Mouse (Mus musculus) heart, adult 2 months (tissue): ENCODE data around the gene Tfeb. TPM values are rescaled to one million over a fixed set of nuclear protein-coding genes. Genes with fewer than 3 reads are reported as not detected.

Source experiments
- DNase-seq, 2 experiments: peaks; one replicate each; pipeline ENCODE4 v3.0.0; 2021
- H3K27ac ChIP-seq: fragments of 200-600 bp; 2 replicates; pipeline ENCODE4 v1.8.1; 2022
- H3K27me3 ChIP-seq: fragments of 200-500 bp; 2 replicates; pipeline ENCODE4 v1.6.1; 2012; ENCODE audit warnings: mild to moderate bottlenecking, low read length, inconsistent platforms, mixed read lengths; ENCODE audit not compliant: control insufficient read depth, insufficient read depth
- H3K36me3 ChIP-seq: fragments of 200-500 bp; 2 replicates; pipeline ENCODE4 v1.6.1; 2012; ENCODE audit warnings: low read length, inconsistent platforms; ENCODE audit not compliant: control insufficient read depth, insufficient read depth
- H3K4me1 ChIP-seq: fragments of 200-500 bp; 2 replicates; pipeline ENCODE4 v1.6.1; 2011; ENCODE audit warnings: low read length; ENCODE audit not compliant: control insufficient read depth, insufficient read depth
- H3K4me3 ChIP-seq: fragments of 200-600 bp; 2 replicates; pipeline ENCODE4 v1.8.1; 2022
- H3K79me2 ChIP-seq: fragments of 200-500 bp; replicated peaks from 2 replicates; pipeline ENCODE4 v1.6.1; 2012; ENCODE audit warnings: mild to moderate bottlenecking, inconsistent platforms, low read length, moderate library complexity, mixed read lengths; ENCODE audit not compliant: control insufficient read depth, insufficient read depth
- H3K9ac ChIP-seq: fragments of 200-500 bp; 2 replicates; pipeline ENCODE4 v1.6.1; 2012; ENCODE audit warnings: low read depth, mild to moderate bottlenecking, control low read depth, inconsistent platforms, low read length, mixed read lengths
- CTCF ChIP-seq: fragments of 200-600 bp; IDR thresholded peaks from 2 replicates; pipeline ENCODE4 v1.8.1; 2022; ENCODE audit warnings: antibody characterized with exemption, mild to moderate bottlenecking, moderate library complexity
- EP300 ChIP-seq: fragments of 200-500 bp; IDR thresholded peaks from 2 replicates; pipeline ENCODE4 v1.6.1; 2011; ENCODE audit warnings: low read depth, low read length, control low read depth; ENCODE audit not compliant: insufficient read depth
- POLR2A ChIP-seq: fragments of 200-500 bp; IDR thresholded peaks from 2 replicates; pipeline ENCODE4 v1.6.1; 2011; ENCODE audit warnings: mild to moderate bottlenecking, low read depth, low read length, control low read depth; ENCODE audit not compliant: insufficient read depth
- WGBS: fragments of 180-500 bp; shearing (Covaris S2); methylation state at CpG from one replicate; pipeline ENCODE4 v1.1.7; 2018; 5-methylcytosine and 5-hydroxymethylcytosine counted together
- intact Hi-C: fragments of 180-260 bp; cut with DNase I; formaldehyde crosslinking; loops from one replicate; pipeline ENCODE4 v1.15.1; 2025
- polyA plus RNA-seq: library from polyadenylated mRNA; depleted of rRNA; stranded (reverse); fragments of >200 nt; gene quantifications from 2 replicates; pipeline ENCODE4 v1.2.3, GENCODE M21; 2012
- total RNA-seq, 2 experiments: library from RNA; stranded (reverse); gene quantifications; 2 replicates each; pipeline ENCODE4 v1.2.3; 2021

Gene Tfeb
- total and polyA plus RNA-seq, 3 experiments = 33.5 to 42.7 (median 36.8) TPM

- peaks cover 10% of the 10 kb centered on the region for H3K4me1 ChIP-seq
- intact Hi-C loops = no loop called here
- no peak overlapping the region for H3K4me3 ChIP-seq
- H3K79me2 ChIP-seq = peaks cover 2% of the 10 kb centered on the region
- no peak for DNase-seq
- H3K27me3 ChIP-seq = no peaks in the 10 kb centered on the region
- no peak overlapping the region for H3K9ac ChIP-seq
- H3K36me3 ChIP-seq = no peaks in the 10 kb centered on the region
- no peak overlapping the region for H3K27ac ChIP-seq
- 18% methylated on average over 16 of the region's 16 CpGs for WGBS
- TF ChIP-seq POLR2A = no peak
- TF ChIP-seq CTCF = peak; percentile 61
Observed at GRCm38 (mm10) chr17:47742991-47743734, 6.3 kb downstream of the Tfeb start.

GRCm38 (mm10) chr17:47744086-47744485 lies 7.3 kb downstream of the Tfeb start:
- TF ChIP-seq POLR2A (no peak), EP300 (no peak), CTCF (no peak)
- H3K4me1 ChIP-seq = peaks cover 10% of the 10 kb centered on the region
- WGBS = 94% methylated on average over 14 of the region's 14 CpGs
- intact Hi-C loops = no loop called here
- H3K27ac ChIP-seq = no peak overlapping the region
- no peak overlapping the region for H3K9ac ChIP-seq
- no peak overlapping the region for H3K4me3 ChIP-seq
- no peaks in the 10 kb centered on the region for H3K27me3 ChIP-seq
- no peak for DNase-seq
- no peaks in the 10 kb centered on the region for H3K36me3 ChIP-seq
- H3K79me2 ChIP-seq = peaks cover 2% of the 10 kb centered on the region

GRCm38 (mm10) chr17:47744746-47745368 lies 8.0 kb downstream of the Tfeb start:
- Histone ChIP-seq H3K27ac (no peak overlapping the region), H3K4me1 (peaks cover 12% of the 10 kb centered on the region), H3K9ac (no peak overlapping the region), H3K36me3 (no peaks in the 10 kb centered on the region), H3K4me3 (no peak overlapping the region), H3K27me3 (no peaks in the 10 kb centered on the region), H3K79me2 (peaks cover 2% of the 10 kb centered on the region)
- DNase-seq = no peak
- WGBS = 88% methylated on average over 10 of the region's 10 CpGs
- TF ChIP-seq POLR2A = no peak
- no peak for TF ChIP-seq EP300
- peak; percentile 64 for TF ChIP-seq CTCF
- intact Hi-C loops = no loop called here

- intact Hi-C loops = no loop called here
- DNase-seq = peak; percentile 65 to 72
- Histone ChIP-seq H3K4me3 (no peak overlapping the region), H3K4me1 (peaks cover 11% of the 10 kb centered on the region), H3K9ac (peak overlapping the region; percentile 5; the same call in 1 of the 2 replicates), H3K79me2 (peaks cover 1% of the 10 kb centered on the region), H3K27ac (peak overlapping the region; percentile 65), H3K36me3 (no peaks in the 10 kb centered on the region), H3K27me3 (no peaks in the 10 kb centered on the region)
- WGBS = 43% methylated on average over 14 of the region's 14 CpGs
- TF ChIP-seq POLR2A (no peak), EP300 (no peak), CTCF (no peak)
Observed at GRCm38 (mm10) chr17:47748791-47749553, 12.1 kb downstream of the Tfeb start.

GRCm38 (mm10) chr17:47749626-47750025 lies 12.8 kb downstream of the Tfeb start:
- no peaks in the 10 kb centered on the region for H3K27me3 ChIP-seq
- H3K27ac ChIP-seq = peak overlapping the region; percentile 65
- H3K79me2 ChIP-seq = peaks cover 1% of the 10 kb centered on the region
- no peaks in the 10 kb centered on the region for H3K36me3 ChIP-seq
- no peak overlapping the region for H3K4me3 ChIP-seq
- no peak overlapping the region; the same call in 1 of the 2 replicates for H3K9ac ChIP-seq
- H3K4me1 ChIP-seq = peaks cover 12% of the 10 kb centered on the region
- TF ChIP-seq EP300 (no peak), POLR2A (no peak), CTCF (no peak)
- DNase-seq = no peak
- intact Hi-C loops = no loop called here
- WGBS = 80% methylated on average over 3 of the region's 3 CpGs
